Mouse (Mus musculus) liver, embryonic 16.5 days (tissue): ENCODE measurements around the gene Zp1. TPM values are rescaled to one million over a fixed set of nuclear protein-coding genes. Genes with fewer than 3 reads are reported as not detected.

ENCODE experiments used
- ATAC-seq: fragments of 200-750 bp; cut with Nextera tagmentation; 2 replicates; pipeline ENCODE4 v1.8.0; 2017; ENCODE audit warnings: low read depth, mild to moderate bottlenecking, moderate number of reproducible peaks, moderate library complexity
- H3K27ac ChIP-seq: fragments of 300-500 bp; sonication (generic); 2 replicates; pipeline ENCODE4 v1.5.1; 2014; ENCODE audit warnings: mild to moderate bottlenecking, low read length
- H3K27me3 ChIP-seq: fragments of 300-500 bp; sonication (generic); 2 replicates; pipeline ENCODE4 v1.6.1; 2014; ENCODE audit warnings: low read depth, low read length, mixed read lengths; ENCODE audit not compliant: control insufficient read depth, insufficient read depth
- H3K36me3 ChIP-seq: fragments of 300-500 bp; sonication (generic); 2 replicates; pipeline ENCODE4 v1.6.1; 2014; ENCODE audit warnings: mild to moderate bottlenecking; ENCODE audit not compliant: control insufficient read depth, insufficient read depth
- H3K4me1 ChIP-seq: fragments of 300-500 bp; sonication (generic); 2 replicates; pipeline ENCODE4 v1.6.1; 2014; ENCODE audit warnings: low read depth, low read length, mixed read lengths; ENCODE audit not compliant: control insufficient read depth
- H3K4me2 ChIP-seq: fragments of 300-500 bp; sonication (generic); 2 replicates; pipeline ENCODE4 v1.6.1; 2014; ENCODE audit warnings: low read depth, low read length, mixed read lengths
- H3K4me3 ChIP-seq: fragments of 300-500 bp; sonication (generic); 2 replicates; pipeline ENCODE4 v1.5.1; 2014; ENCODE audit warnings: low read depth, mild to moderate bottlenecking, low read length
- H3K9ac ChIP-seq: fragments of 300-500 bp; sonication (generic); 2 replicates; pipeline ENCODE4 v1.6.1; 2014; ENCODE audit warnings: low read depth, low read length
- H3K9me3 ChIP-seq: fragments of 300-500 bp; sonication (generic); replicated peaks from 2 replicates; pipeline ENCODE4 v1.6.1; 2016; ENCODE audit warnings: low read length; ENCODE audit not compliant: control insufficient read depth
- WGBS: fragments of 180-500 bp; shearing (Covaris S2); extraction: QIAGEN DNeasy Blood & Tissue Kit; methylation state at CpG from one replicate; pipeline ENCODE4 v1.1.7; 2014; ENCODE audit not compliant: insufficient replicate concordance; 5-methylcytosine and 5-hydroxymethylcytosine counted together
- polyA plus RNA-seq: library from polyadenylated mRNA; unstranded; fragments of >200 nt; fragmentation: Nextera tagmentation; extraction: Ambion mirVana; gene quantifications from 2 replicates; pipeline ENCODE4 v1.2.1, GENCODE M21; 2015

Gene Zp1
- polyA plus RNA-seq, result not detected in 2 replicates

- Histone ChIP-seq H3K27me3 (no peaks in the 10 kb centered on the region), H3K4me2 (no peak within 1 kb of the TSS), H3K4me3 (no peak within 1 kb of the TSS), H3K4me1 (no peaks in the 10 kb centered on the region), H3K9me3 (no peaks in the 10 kb centered on the region), H3K9ac (no peak within 1 kb of the TSS), H3K27ac (no peak within 1 kb of the TSS), H3K36me3 (no peaks in the 10 kb centered on the region)
- no peak for ATAC-seq
- 57% methylated on average over 2 of the region's 2 CpGs for WGBS
Measured at GRCm38 (mm10) chr19:10920532-10920931, at the start of gene Zp1. Gene Zp1, minus strand, starts transcription at chr19:10920632.

- no peaks in the 10 kb centered on the region for H3K9me3 ChIP-seq
- no peaks in the 10 kb centered on the region for H3K27me3 ChIP-seq
- 57% methylated on average over 7 of the region's 7 CpGs for WGBS
- no peaks in the 10 kb centered on the region for H3K36me3 ChIP-seq
- no peak for ATAC-seq
- H3K27ac ChIP-seq, result no peak overlapping the region
- no peak overlapping the region for H3K4me2 ChIP-seq
- no peak overlapping the region for H3K9ac ChIP-seq
- no peak overlapping the region for H3K4me3 ChIP-seq
- H3K4me1 ChIP-seq, result no peaks in the 10 kb centered on the region
Measured at GRCm38 (mm10) chr19:10968578-10968977, 48.1 kb upstream of the Zp1 start.

GRCm38 (mm10) chr19:10965721-10966120 is 45.3 kb upstream of the Zp1 start:
- WGBS, result 59% methylated on average over 7 of the region's 7 CpGs
- Histone ChIP-seq H3K4me3 (no peak overlapping the region), H3K36me3 (no peaks in the 10 kb centered on the region), H3K4me1 (no peaks in the 10 kb centered on the region), H3K27ac (no peak overlapping the region), H3K27me3 (no peaks in the 10 kb centered on the region), H3K9me3 (no peaks in the 10 kb centered on the region), H3K9ac (no peak overlapping the region), H3K4me2 (no peak overlapping the region)
- ATAC-seq, result no peak

GRCm38 (mm10) chr19:10959978-10960346 is 39.5 kb upstream of the Zp1 start:
- ATAC-seq, result no peak
- H3K27ac ChIP-seq, result no peak overlapping the region
- H3K4me2 ChIP-seq, result no peak overlapping the region
- H3K9me3 ChIP-seq, result no peaks in the 10 kb centered on the region
- H3K9ac ChIP-seq, result no peak overlapping the region
- H3K4me1 ChIP-seq, result no peaks in the 10 kb centered on the region; the same call in 1 of the 2 replicates
- 41% methylated on average over 12 of the region's 12 CpGs for WGBS
- H3K36me3 ChIP-seq, result no peaks in the 10 kb centered on the region
- no peaks in the 10 kb centered on the region; the same call in none of the 2 replicates for H3K27me3 ChIP-seq
- no peak overlapping the region for H3K4me3 ChIP-seq

- Histone ChIP-seq H3K27ac (no peak overlapping the region), H3K4me1 (no peaks in the 10 kb centered on the region; the same call in 1 of the 2 replicates), H3K9ac (no peak overlapping the region), H3K4me2 (no peak overlapping the region), H3K36me3 (no peaks in the 10 kb centered on the region), H3K27me3 (no peaks in the 10 kb centered on the region; the same call in none of the 2 replicates), H3K4me3 (no peak overlapping the region), H3K9me3 (no peaks in the 10 kb centered on the region)
- ATAC-seq, result peak; percentile 51
- WGBS, result 30% methylated on average over 11 of the region's 11 CpGs
Measured at GRCm38 (mm10) chr19:10959085-10959977, 38.9 kb upstream of the Zp1 start.

GRCm38 (mm10) chr19:10952021-10952939 is 31.8 kb upstream of the Zp1 start:
- no peak for ATAC-seq
- Histone ChIP-seq H3K27me3 (no peaks in the 10 kb centered on the region; the same call in 1 of the 2 replicates), H3K9me3 (no peaks in the 10 kb centered on the region), H3K4me1 (peaks cover 16% of the 10 kb centered on the region), H3K36me3 (no peaks in the 10 kb centered on the region), H3K4me2 (no peak overlapping the region), H3K9ac (no peak overlapping the region), H3K27ac (no peak overlapping the region), H3K4me3 (no peak overlapping the region)
- 57% methylated on average over 11 of the region's 11 CpGs for WGBS

- Histone ChIP-seq H3K9ac (peak overlapping the region; percentile 18; the same call in 1 of the 2 replicates), H3K27ac (peak overlapping the region; percentile 4; the same call in 1 of the 2 replicates), H3K4me3 (peak overlapping the region; percentile 77), H3K36me3 (peaks cover 3% of the 10 kb centered on the region), H3K4me2 (peak overlapping the region; percentile 90), H3K9me3 (no peaks in the 10 kb centered on the region), H3K4me1 (peaks cover 25% of the 10 kb centered on the region), H3K27me3 (no peaks in the 10 kb centered on the region)
- ATAC-seq, result no peak
- WGBS, result 24% methylated on average over 9 of the region's 9 CpGs
Measured at GRCm38 (mm10) chr19:10949558-10949957, 29.1 kb upstream of the Zp1 start.

- H3K4me2 ChIP-seq, result peak within 1 kb of the TSS; percentile 90
- peaks cover 3% of the 10 kb centered on the region for H3K36me3 ChIP-seq
- H3K9ac ChIP-seq, result peak within 1 kb of the TSS; percentile 73
- under 1% methylated on average over 30 of the region's 30 CpGs for WGBS
- ATAC-seq, result peak; percentile 98
- peaks cover 25% of the 10 kb centered on the region for H3K4me1 ChIP-seq
- peak within 1 kb of the TSS; percentile 24; the same call in 1 of the 2 replicates for H3K27ac ChIP-seq
- no peaks in the 10 kb centered on the region for H3K9me3 ChIP-seq
- peak within 1 kb of the TSS; percentile 77 for H3K4me3 ChIP-seq
- no peaks in the 10 kb centered on the region for H3K27me3 ChIP-seq
Measured at GRCm38 (mm10) chr19:10949112-10949511, 28.7 kb upstream of the Zp1 start, which contains the start of gene Ccdc86. Gene Ccdc86, minus strand, starts transcription at chr19:10949266.
